Comparison of ENCODE assay signal across 21 mouse cellular contexts in the genomic region with DNA sequence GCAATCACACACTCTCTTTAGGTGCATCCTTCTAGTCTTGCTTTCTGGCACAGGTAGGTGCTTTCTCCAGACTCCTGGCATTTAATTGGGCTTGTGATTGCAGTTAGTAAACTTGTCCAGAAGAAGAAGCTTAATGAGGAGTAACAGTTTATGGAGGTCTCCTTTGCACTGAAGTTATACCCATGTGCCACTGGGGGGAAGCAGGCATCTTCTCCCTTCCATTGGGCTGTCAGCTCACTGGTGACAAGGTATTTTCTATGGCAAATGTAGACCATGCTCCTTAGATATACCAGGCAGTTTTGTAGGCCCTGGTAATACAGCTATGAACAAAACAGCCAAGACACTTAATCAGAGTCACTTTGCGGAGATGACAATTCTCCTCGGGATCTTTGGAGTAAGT.
DNase-seq lines count a peak whose midpoint lies in the region; ATAC-seq and TF ChIP-seq lines count a peak whose summit lies in the region.
"Had no signal": no experiment of that assay in that cellular context is flagged by ENCODE, and none has a peak within 500 bp of the region (broad histone marks: within the 10 kb centered on the region; RNA-seq: fewer than 3 reads in every experiment).

No protein-coding gene starts in this region.

- H3K9me3 ChIP-seq in midbrain, postnatal 0 days (ENCODE audit: low read length) = no peaks in the 10 kb centered on the region
- peaks cover 5% of the 10 kb centered on the region; the same call in 1 of the 2 replicates for H3K9me3 ChIP-seq in midbrain, embryonic 10.5 days (replicated peaks)
- H3K9me3 ChIP-seq: forebrain, embryonic 15.5 days; liver, embryonic 13.5 days; midbrain, embryonic 12.5 days had no signal

- no peaks in the 10 kb centered on the region for H3K36me3 ChIP-seq in heart, adult 2 months (ENCODE audit: control insufficient read depth, insufficient read depth, low read length)
- H3K36me3 ChIP-seq in midbrain, postnatal 0 days (ENCODE audit: insufficient read depth, low read length) = no peaks in the 10 kb centered on the region
- no peaks in the 10 kb centered on the region for H3K36me3 ChIP-seq in midbrain, embryonic 10.5 days
- H3K36me3 ChIP-seq: forebrain, embryonic 15.5 days; liver, embryonic 13.5 days; midbrain, embryonic 12.5 days; neural tube, embryonic 12.5 days had no signal

- WGBS in cerebellum, adult 2 months = 77% methylated on average over 2 of the region's 2 CpGs
- WGBS in heart, adult 2 months = 78% methylated on average over 2 of the region's 2 CpGs
- 73% methylated on average over 2 of the region's 2 CpGs for WGBS in midbrain, postnatal 0 days
- 90% methylated on average over 2 of the region's 2 CpGs for WGBS in midbrain, embryonic 10.5 days

- no peak for ATAC-seq in midbrain, postnatal 0 days (ENCODE audit: low FRiP score)
- ATAC-seq: activated CD4-positive, CD25-positive, alpha-beta regulatory T cell, adult 4 months; forebrain, embryonic 15.5 days had no signal

- H3K27me3 ChIP-seq in cerebellum, adult 2 months (ENCODE audit: control insufficient read depth, insufficient read depth, low read length) = no peaks in the 10 kb centered on the region
- H3K27me3 ChIP-seq in heart, adult 2 months (ENCODE audit: control insufficient read depth, insufficient read depth, low read length) = no peaks in the 10 kb centered on the region
- H3K27me3 ChIP-seq in midbrain, postnatal 0 days (ENCODE audit: insufficient read depth, low read length) = no peaks in the 10 kb centered on the region
- no peaks in the 10 kb centered on the region for H3K27me3 ChIP-seq in midbrain, embryonic 10.5 days (ENCODE audit: low read depth, poor library complexity, severe bottlenecking)
- H3K27me3 ChIP-seq: forebrain, embryonic 15.5 days; liver, embryonic 13.5 days; midbrain, embryonic 12.5 days; neural tube, embryonic 12.5 days had no signal

- H3K4me2 ChIP-seq in midbrain, postnatal 0 days (ENCODE audit: low read depth, low read length, poor library complexity, severe bottlenecking) = no peak overlapping the region
- H3K4me2 ChIP-seq: forebrain, embryonic 15.5 days; liver, embryonic 13.5 days; midbrain, embryonic 12.5 days; neural tube, embryonic 12.5 days had no signal

- no peak overlapping the region for H3K27ac ChIP-seq in cerebellum, adult 2 months (ENCODE audit: insufficient read depth, low read length)
- no peak overlapping the region for H3K27ac ChIP-seq in heart, adult 2 months
- no peak overlapping the region for H3K27ac ChIP-seq in layer of hippocampus, adult 2 months
- no peak overlapping the region for H3K27ac ChIP-seq in midbrain, postnatal 0 days (ENCODE audit: low read depth, low read length)
- H3K27ac ChIP-seq in midbrain, embryonic 10.5 days (replicated peaks) = no peak overlapping the region
- H3K27ac ChIP-seq: forebrain, embryonic 15.5 days; liver, embryonic 13.5 days; midbrain, embryonic 12.5 days; neural tube, embryonic 12.5 days had no signal

- TF ChIP-seq EP300 in heart, adult 2 months (IDR thresholded peaks at IDR 0.05; ENCODE audit: insufficient read depth, low read depth, low read length) = no peak

- H3K79me2 ChIP-seq in heart, adult 2 months (replicated peaks; ENCODE audit: control insufficient read depth, insufficient read depth, low read length) = no peaks in the 10 kb centered on the region

- no peak for TF ChIP-seq POLR2A in cerebellum, adult 2 months (IDR thresholded peaks at IDR 0.05; ENCODE audit: borderline replicate concordance, insufficient read depth, low read length)
- TF ChIP-seq POLR2A in heart, adult 2 months (IDR thresholded peaks at IDR 0.05; ENCODE audit: insufficient read depth, low read depth, low read length) = no peak

- no peak overlapping the region for H3K9ac ChIP-seq in heart, adult 2 months (ENCODE audit: low read depth, low read length)
- no peak overlapping the region for H3K9ac ChIP-seq in midbrain, postnatal 0 days (replicated peaks; ENCODE audit: low read length, poor library complexity, severe bottlenecking)
- H3K9ac ChIP-seq: forebrain, embryonic 15.5 days; liver, embryonic 13.5 days; midbrain, embryonic 12.5 days; neural tube, embryonic 12.5 days had no signal

- intact Hi-C loops in heart, adult 2 months (cut with DNase I) = loop anchor here (2.0 kb wide), 1 partner anchor 365 kb away; no protein-coding TSS in a partner anchor
- intact Hi-C loops in heart, postnatal 14 days (cut with DNase I) = no loop called here

- TF ChIP-seq CTCF in cerebellum, adult 2 months (IDR thresholded peaks at IDR 0.05; ENCODE audit: borderline replicate concordance, insufficient read depth, low read depth, low read length) = peak; percentile 17; the same call in 1 of the 2 replicates
- TF ChIP-seq CTCF in heart, adult 2 months (IDR thresholded peaks at IDR 0.05) = peak; percentile 62
- TF ChIP-seq CTCF in layer of hippocampus, adult 2 months (conservative IDR thresholded peaks at IDR 0.05) = peak; percentile 75
- peak; percentile 67 for TF ChIP-seq CTCF in midbrain, postnatal 0 days (IDR thresholded peaks at IDR 0.05)

- H3K4me3 ChIP-seq in cerebellum, adult 2 months (replicated peaks; ENCODE audit: insufficient read depth, low read depth, low read length) = no peak overlapping the region
- H3K4me3 ChIP-seq in heart, adult 2 months = no peak overlapping the region
- no peak overlapping the region for H3K4me3 ChIP-seq in layer of hippocampus, adult 2 months
- no peak overlapping the region for H3K4me3 ChIP-seq in midbrain, postnatal 0 days (ENCODE audit: low read depth, low read length)
- no peak overlapping the region for H3K4me3 ChIP-seq in midbrain, embryonic 10.5 days
- H3K4me3 ChIP-seq: forebrain, embryonic 15.5 days; liver, embryonic 13.5 days; midbrain, embryonic 12.5 days; neural tube, embryonic 12.5 days had no signal

- no peak for DNase-seq in cerebellum, adult 2 months
- no peak for DNase-seq in cerebellum, adult 11 months
- no peak for DNase-seq in heart, adult 2 months
- DNase-seq in heart, postnatal 14 days = no peak
- no peak for DNase-seq in layer of hippocampus, adult 2 months (ENCODE audit: low spot score in 2 of 2)
- DNase-seq in layer of hippocampus, adult 9-11 months = no peak
- peak; percentile 56 for DNase-seq in midbrain, postnatal 0 days (ENCODE audit: low spot score)
- no peak for DNase-seq in midbrain, embryonic 10.5 days (ENCODE audit: low spot score)
- DNase-seq: adrenal gland, adult 8-10 months; gastrocnemius, postnatal 36 days; kidney, adult 18-20 months; kidney, postnatal 10 days; liver, embryonic 13.5 days; lung, adult 2 months; lung, postnatal 14 days; right cerebral cortex, postnatal 14 days; spleen, adult 18-20 months had no signal

- no peaks in the 10 kb centered on the region for H3K4me1 ChIP-seq in cerebellum, adult 2 months (ENCODE audit: control insufficient read depth, insufficient read depth, low read length)
- H3K4me1 ChIP-seq in heart, adult 2 months (ENCODE audit: control insufficient read depth, insufficient read depth, low read length) = no peaks in the 10 kb centered on the region
- H3K4me1 ChIP-seq in midbrain, postnatal 0 days (ENCODE audit: insufficient read depth, low read length) = no peaks in the 10 kb centered on the region
- no peaks in the 10 kb centered on the region for H3K4me1 ChIP-seq in midbrain, embryonic 10.5 days
- H3K4me1 ChIP-seq: forebrain, embryonic 15.5 days; liver, embryonic 13.5 days; midbrain, embryonic 12.5 days; neural tube, embryonic 12.5 days had no signal

Comparison
In these comparisons a context has a peak if more than half of its experiments do, and no peak if none do; other contexts are left out.
1. CTCF ChIP-seq: peak in every context shown above with its lines; median percentile 75 in layer of hippocampus, adult 2 months; 67 in midbrain, postnatal 0 days; 62 in heart, adult 2 months; 17 in cerebellum, adult 2 months.